Mouse (Mus musculus) activated CD4-positive, CD25-positive, alpha-beta regulatory T cell, adult 9 weeks (primary cell): Measurements from ENCODE around the gene Olfr161. TPM values are rescaled to one million over a fixed set of nuclear protein-coding genes. Genes with fewer than 3 reads are reported as not detected.

Experiments
- polyA plus RNA-seq: library from polyadenylated mRNA; unstranded; fragments of 100-300 nt; shearing (Covaris generic); gene quantifications from one replicate; pipeline ENCODE4 v1.2.1, GENCODE M21; 2017

Gene Olfr161
- 0.04 TPM for polyA plus RNA-seq

GRCm38 (mm10) chr16:3590691-3591090 is at the start of gene Olfr161:
Olfr161 (plus strand) TSS chr16:3591042.

Other genes starting within 250 kb of the Olfr161 start
- not detected for gene Mefv, start 127.1 kb downstream of the Olfr161 start, polyA plus RNA-seq
- gene Zfp263, start 153.1 kb downstream of the Olfr161 start, polyA plus RNA-seq = 65.1 TPM
- not detected for gene Olfr15, start 239.8 kb downstream of the Olfr161 start, polyA plus RNA-seq